Comparison of ENCODE assay signal across 8 mouse cellular contexts in the genomic region with DNA sequence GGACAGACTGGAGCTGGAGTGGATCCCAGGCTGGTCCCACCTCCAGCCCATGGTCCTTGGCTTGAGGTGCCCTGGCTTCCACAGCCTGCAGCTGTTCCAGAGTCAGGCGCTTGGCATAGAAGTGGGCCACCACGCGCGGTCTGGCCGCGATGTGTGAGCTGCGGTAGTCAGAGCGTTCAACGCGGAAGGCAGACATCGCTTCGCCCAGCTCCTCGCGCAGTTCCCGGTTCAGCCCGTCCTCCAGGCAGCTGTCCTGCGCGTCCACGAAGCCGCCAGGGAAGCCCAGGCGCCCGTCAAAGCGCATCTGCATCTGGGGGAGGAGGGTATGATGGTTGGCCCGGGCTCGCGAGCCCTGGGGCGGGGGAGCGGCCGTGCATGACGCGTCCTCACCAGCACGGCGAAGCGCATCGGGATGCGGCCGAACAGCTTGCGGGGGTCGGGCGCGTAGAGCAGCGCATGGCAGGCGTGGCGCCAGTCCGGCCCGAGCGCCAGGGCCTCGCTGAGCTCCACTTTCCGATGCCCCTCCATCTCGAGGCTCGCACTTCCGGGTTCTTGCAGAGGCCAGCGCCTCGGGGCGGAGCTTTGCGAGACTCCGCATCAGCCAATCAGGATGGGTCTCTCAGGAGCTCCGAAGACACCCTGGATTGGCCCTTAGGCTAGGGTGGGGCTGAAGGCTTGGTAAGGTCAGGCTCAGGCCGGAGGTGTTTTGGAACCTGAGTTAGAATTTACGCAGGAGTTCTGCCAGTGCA. TPM values are rescaled to one million over a fixed set of nuclear protein-coding genes. Genes with fewer than 3 reads are reported as not detected.
A peak's percentile ranks its signal among the peaks of the same experiment; 100 is the strongest.
DNase-seq lines count a peak whose midpoint lies in the region; ATAC-seq lines count a peak whose summit lies in the region.

A gene (minus strand): TSS at position 572 of the 749 bp plus-strand sequence.

- peak; percentile 95 for ATAC-seq in inflammation-experienced regulatory T-cells, adult 6 months
- ATAC-seq in megakaryocyte-erythroid progenitor cell, adult 5-6 weeks (replicated peaks; ENCODE audit: low FRiP score, low TSS enrichment, poor library complexity, severe bottlenecking) = peak; percentile 97

- intact Hi-C loops in gastrocnemius, postnatal 14 days (cut with DNase I; ENCODE audit: low total_unique reads) = no loop called here
- intact Hi-C loops in left cerebral cortex, postnatal 10 days (cut with DNase I) = no loop called here

- peak; percentile 93 to 97 for DNase-seq in adrenal gland, adult (ENCODE audit: inconsistent age in 2 of 2, low spot score in 1 of 2)
- peak; percentile 96 for DNase-seq in embryo, embryonic 10.5 days (ENCODE audit: low spot score)
- DNase-seq in gastrocnemius, postnatal 14 days = peak; percentile 90
- DNase-seq in left cerebral cortex, postnatal 10 days (ENCODE audit: extremely low spot score in 1 of 2, low spot score in 2 of 2) = peak; percentile 78 to 94
- peak; percentile 88 for DNase-seq in right cerebral cortex, postnatal 25 days
- peak; percentile 84 to 86 for DNase-seq in urinary bladder, postnatal 4 days (ENCODE audit: low spot score in 2 of 2)

RNA-seq across cellular contexts. Expression of the gene that starts here (rescaled TPM):
- 1 to 10 TPM; 5.6 to 6.0 TPM for total RNA-seq in gastrocnemius, postnatal 14 days (2021)
- 10 to 100 TPM; 29.7 to 36.5 (median 30.3) TPM for polyA plus RNA-seq in inflammation-experienced regulatory T-cells, adult 6 months (2017; shearing (Covaris generic))
- total RNA-seq in left cerebral cortex, postnatal 10 days (2021) = 10 to 100 TPM; 16.4 to 18.0 TPM
- total RNA-seq in megakaryocyte-erythroid progenitor cell, adult 5-6 weeks (2014; fragmentation: Nextera tagmentation) = 13.7 and 14.2 TPM in 2 replicates
- 4.1 and 5.2 TPM in 2 replicates for total RNA-seq in megakaryocyte-erythroid progenitor cell, adult 5-6 weeks (2017)

Comparison
In these comparisons a context has a peak if more than half of its experiments do, and no peak if none do; other contexts are left out.
1. Peak in every context shown above with its lines: DNase-seq and ATAC-seq.